Mouse (Mus musculus): ENCODE results near the gene Wdr62. TPM values are rescaled to one million over a fixed set of nuclear protein-coding genes. Genes with fewer than 3 reads are reported as not detected.
"Not testable (repeated sequence)": the region's sequence is repeated elsewhere in the genome, so short reads cannot be mapped to it uniquely, and the experiment has no call there.

Wdr62 gene
- total RNA-seq, 2 experiments from 2014 or later = 26.2 to 42.8 TPM

DNA sequence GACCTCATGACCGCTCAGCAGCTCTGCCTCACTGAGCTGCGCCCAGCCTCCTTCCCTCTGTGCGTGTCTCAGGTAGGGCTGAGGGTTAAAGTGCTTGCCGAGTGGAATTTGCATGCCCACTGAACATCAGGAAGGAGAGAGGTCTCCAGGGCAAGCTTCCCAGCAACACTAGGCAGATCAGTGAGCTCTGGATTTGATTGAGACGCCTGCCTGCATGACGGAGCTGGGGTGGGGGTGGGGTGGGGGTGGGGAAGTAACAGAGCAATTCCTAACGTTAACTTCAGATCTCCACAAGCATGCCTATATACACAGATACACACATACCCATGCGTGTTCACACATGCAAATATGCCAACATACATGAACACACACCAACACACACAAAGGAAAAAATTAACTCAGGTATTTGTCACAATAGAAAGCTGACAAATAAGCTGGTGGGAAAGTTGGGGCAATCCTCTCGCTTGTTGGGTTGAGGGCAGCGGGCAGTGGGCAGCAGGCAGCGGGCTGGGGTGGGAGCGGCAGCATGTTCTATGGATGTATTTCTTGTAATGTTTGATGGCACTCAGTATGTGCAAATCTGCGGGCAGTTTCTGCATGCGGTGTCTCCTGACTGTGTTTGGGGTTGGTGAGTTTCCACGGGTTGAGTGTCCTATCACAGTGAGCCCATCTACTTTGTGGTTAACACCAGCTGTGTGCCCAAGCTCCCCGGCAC, 60.8 kb downstream of the Wdr62 start:
- no peak for ATAC-seq (replicated peaks; ENCODE audit: low FRiP score, poor library complexity, severe bottlenecking)

DNA sequence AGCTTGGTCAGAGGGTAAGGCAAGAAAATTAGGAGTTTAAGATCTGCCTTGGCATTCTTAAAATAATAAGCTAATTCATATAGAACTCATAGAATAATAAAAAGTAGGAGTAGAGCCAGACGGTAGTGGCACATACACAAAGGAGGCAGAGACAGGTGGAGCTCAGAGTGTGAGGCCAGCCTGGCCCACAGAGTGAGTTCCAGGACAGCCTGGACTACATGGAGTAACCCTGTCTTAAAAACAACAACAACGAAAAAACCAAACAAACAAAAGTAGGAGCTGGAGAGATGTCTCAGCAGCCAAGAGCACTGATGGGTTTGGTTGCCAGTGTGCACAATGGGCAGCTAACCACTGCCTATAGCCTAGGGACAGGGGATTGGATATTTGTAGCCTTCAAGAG, 62.9 kb downstream of the Wdr62 start:
- no peak for ATAC-seq (replicated peaks; ENCODE audit: low FRiP score, poor library complexity, severe bottlenecking)

DNA sequence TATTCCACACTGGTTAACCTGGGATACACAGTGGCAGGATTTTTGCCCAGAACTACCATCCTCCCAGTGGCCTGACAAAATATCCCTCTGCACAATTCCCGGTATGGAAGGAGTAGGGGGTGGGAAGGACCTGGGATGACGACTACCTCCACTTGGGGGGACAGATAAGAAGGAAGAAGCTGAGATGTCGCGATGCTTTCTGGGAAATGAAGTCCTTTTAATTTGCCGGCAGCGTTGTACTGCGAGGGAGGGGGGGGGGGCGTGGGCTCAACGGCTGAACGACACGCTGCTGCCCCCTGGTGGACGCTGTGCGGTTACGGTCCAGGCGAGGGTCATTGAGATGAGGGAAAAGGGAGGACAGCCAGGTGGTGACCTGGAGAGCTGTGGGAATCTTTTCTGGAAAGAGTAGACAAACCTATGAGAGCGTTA, 63.5 kb downstream of the Wdr62 start:
- peak; percentile 74 for ATAC-seq (replicated peaks; ENCODE audit: low FRiP score, poor library complexity, severe bottlenecking)

DNA sequence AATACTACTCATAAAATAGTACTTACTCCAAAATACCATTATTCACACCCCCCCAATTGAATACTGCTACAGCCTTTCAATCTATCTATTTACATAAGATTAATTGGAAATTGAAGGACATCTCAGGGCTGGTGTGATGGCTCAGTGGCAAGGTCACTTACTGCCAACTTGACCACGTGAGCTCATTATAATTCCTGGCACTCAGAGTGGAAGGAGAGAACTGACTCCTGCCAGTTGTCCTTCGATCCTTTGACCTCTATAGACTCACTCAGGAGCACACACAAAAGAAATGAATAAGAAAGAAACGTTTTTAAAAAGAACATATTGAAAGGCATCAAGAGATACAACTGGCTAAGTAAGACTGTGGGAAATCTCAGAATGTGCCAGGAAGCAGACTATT, 64.3 kb downstream of the Wdr62 start:
- ATAC-seq (replicated peaks; ENCODE audit: low FRiP score, poor library complexity, severe bottlenecking) = no peak

DNA sequence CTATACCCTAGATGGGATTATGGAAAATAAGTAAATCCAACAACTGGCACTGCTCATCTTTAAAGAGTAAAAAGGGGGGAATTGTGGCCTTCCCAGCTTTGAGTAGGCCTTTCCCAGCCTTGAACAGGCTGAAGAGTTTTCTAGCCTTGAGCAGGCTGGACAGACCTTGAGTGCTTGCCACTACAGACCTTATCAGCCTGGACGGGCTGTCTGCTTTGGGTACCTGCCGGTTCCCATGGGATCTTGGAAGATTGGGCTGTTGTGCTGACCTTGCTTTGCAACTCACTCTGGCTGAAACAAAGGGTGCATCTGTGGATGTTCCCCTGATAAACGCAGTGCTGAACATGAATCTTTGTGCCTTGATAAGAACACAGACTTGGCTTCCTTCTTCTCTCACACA, 66.3 kb downstream of the Wdr62 start:
- no peak for ATAC-seq (replicated peaks; ENCODE audit: low FRiP score, poor library complexity, severe bottlenecking)

DNA sequence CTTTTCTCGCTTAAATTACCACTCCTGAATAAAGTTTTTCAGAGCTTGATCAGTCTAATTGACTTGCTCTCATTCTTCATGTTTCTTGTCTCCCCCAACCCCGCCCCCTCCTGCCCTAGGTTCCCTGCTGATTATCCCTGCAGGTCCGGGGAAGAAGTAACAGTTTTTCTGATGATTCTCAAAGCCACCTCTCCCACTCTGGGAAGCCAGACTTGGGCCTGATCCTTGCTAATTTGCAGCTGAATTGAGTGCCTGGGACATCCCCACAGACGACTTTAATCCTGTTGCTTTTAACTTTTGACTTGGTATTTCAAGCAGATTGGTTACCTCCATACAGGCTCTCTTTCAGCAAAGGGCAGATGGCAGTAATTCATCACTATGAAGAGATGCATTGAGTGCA, 69.2 kb downstream of the Wdr62 start:
- ATAC-seq (replicated peaks; ENCODE audit: low FRiP score, poor library complexity, severe bottlenecking) = no peak

DNA sequence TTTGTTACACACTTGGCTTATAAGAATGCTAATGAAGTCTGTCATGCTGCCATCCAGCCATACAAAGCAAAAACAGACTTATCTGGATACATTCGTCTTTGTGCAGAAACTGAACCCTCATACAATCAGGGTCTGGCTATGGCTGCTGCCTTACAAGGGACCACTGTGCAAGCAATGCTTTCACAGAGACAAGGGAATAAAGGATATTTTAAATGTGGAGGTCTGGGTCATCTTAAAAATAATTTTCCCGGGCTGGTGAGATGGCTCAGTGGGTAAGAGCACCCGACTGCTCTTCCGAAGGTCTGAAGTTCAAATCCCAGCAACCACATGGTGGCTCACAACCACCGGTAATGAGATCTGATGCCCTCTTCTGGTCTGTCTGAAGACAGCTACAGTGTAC, 73.9 kb downstream of the Wdr62 start:
- not testable (repeated sequence) for ATAC-seq (replicated peaks; ENCODE audit: low FRiP score, poor library complexity, severe bottlenecking)

DNA sequence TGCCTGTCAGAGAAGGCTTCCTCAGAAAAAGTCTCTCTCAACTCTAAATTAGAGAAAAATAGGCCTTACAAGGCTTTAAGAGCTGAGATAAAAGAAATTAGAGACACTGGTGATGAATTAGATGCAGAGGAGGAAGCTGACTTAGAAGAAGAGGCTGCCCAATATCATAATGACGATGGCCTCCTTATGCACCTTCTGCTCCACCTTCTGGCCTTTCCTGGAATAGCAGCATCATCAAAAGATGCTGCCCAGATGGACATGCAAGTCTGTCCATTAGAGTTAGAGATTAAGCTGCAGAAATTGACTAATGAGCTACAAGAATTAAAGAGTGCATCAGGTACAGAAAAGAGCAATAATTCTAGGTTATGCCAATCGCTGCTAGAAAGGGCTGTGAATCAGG, 74.8 kb downstream of the Wdr62 start:
- peak; percentile 80 for ATAC-seq (replicated peaks; ENCODE audit: low FRiP score, poor library complexity, severe bottlenecking)

DNA sequence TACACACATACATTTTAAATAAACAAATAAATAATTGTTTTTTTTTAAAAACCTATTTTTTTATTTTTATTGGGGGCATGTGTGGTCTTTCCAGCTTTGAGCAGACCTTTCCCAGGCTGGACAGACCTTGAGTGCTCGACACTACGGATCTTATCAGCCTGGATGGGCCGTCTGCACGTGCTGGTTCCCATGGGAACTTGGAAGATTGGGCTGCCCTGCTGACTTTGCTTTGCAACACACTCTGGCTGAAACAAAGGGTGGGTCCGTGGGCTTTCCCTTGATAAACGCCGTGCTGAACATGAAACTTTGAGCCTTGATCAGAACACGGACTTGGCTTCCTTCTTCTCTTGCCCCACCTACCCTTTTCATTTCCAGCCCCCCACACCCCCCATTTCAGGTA, 75.8 kb downstream of the Wdr62 start:
- no peak; the same call in 1 of the 2 replicates for ATAC-seq (replicated peaks; ENCODE audit: low FRiP score, poor library complexity, severe bottlenecking)

DNA sequence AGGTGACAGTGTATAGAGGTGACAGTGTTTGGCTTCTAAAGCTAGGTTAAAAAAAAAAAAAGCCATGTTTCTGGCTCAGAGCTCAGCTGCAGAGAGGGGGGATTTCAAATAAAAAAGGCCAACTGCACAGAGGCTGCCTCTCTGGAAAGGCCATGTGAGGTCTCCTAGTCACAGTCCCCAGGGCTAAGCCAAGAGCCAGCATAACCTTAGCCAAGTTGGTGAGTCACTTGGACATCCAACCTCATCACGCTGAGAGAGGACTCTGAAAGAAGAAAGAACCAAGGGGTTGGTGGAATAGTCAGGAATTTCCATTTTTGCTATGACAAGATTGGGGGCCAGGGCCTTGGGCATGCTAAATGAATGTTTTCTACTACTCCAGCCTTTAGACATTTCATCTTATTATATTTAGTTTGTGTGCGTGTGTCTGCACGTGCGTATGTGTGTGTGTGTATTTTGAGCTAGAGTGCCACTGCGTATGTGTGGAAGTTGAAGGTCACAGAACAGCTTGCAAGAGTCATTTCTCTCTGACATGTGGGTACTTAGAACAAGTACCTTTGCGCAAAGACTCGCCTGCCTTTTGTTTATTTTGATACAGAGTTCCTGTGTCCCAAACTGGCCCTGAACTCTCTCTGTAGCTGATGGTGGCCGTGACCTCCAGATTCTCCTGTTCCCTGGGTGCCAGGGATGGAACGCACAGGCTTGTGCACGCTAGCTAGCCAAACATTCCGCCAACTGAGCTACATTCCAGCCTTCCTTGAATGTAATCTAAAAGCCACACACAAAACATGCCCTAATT, 77.1 kb downstream of the Wdr62 start:
- no peak for ATAC-seq (replicated peaks; ENCODE audit: low FRiP score, poor library complexity, severe bottlenecking)

DNA sequence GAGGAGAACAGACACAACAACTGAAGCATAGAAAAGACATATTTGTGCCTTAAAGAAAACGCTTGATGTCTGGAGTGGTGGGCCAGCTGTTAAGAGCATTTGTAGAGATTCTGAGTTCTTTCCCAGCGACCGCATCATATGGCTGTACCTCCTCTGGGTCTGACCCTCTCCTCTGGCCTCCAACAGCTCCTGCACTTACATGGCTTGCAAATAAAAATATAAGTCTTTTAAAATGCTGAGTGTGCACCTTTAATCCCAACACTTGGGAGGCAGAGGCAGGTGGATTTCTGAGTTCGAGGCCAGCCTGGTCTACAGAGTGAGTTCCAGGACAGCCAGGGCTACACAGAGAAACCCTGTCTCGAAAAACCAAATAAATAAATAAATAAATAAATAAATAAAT, 79.6 kb downstream of the Wdr62 start:
- not testable (repeated sequence) for ATAC-seq (replicated peaks; ENCODE audit: low FRiP score, poor library complexity, severe bottlenecking)

DNA sequence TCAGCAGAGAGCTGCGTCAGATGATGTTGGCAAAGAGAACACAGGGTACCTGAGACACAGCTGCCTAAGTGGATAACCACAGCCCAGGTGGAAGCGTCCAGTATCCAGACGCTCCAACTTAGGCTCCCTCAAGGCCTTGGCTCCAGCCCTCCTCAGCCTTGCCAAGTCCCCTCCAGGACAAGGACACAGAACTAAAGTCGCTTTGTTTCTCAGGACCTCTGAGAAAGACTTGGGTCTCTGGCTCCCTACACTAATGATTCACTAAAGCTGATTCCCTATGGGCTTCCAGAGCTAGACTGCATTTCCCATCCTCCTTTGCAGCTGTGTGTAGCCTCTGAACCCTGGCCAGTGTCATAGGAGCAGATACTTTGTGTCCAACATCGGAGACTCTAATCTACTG, 80.0 kb downstream of the Wdr62 start:
- ATAC-seq (replicated peaks; ENCODE audit: low FRiP score, poor library complexity, severe bottlenecking) = no peak

DNA sequence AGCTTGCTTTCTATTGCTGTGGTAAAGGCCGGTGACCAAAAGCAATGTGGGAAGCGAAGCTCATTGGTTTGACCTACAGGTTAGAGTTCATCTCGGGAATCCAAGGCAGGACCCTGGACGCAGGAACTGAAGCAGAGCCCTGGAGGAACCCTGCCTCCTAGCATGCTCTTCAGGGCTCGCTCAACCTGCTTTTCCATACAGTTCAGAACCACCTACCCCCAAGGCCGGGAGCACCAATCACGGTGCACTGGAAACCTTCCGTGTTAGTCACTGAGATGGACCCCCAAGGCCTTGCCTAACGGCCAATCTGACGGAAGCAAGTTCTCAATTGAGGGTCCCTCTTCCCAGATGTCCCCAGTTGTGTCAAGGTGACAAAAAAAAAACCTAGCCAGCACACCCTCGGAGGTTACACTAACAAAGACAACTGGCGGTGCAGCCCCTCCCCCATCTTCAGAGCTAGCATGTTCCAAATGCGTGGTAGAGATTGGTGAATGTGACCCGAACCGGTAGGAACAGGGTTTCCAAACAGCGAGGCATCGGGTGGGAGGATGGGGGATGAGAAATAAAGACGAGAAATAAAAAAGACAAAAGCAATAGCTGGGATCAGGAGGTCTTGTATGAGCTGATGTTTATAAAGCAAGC, 80.6 kb downstream of the Wdr62 start:
- ATAC-seq (replicated peaks; ENCODE audit: low FRiP score, poor library complexity, severe bottlenecking) = no peak

DNA sequence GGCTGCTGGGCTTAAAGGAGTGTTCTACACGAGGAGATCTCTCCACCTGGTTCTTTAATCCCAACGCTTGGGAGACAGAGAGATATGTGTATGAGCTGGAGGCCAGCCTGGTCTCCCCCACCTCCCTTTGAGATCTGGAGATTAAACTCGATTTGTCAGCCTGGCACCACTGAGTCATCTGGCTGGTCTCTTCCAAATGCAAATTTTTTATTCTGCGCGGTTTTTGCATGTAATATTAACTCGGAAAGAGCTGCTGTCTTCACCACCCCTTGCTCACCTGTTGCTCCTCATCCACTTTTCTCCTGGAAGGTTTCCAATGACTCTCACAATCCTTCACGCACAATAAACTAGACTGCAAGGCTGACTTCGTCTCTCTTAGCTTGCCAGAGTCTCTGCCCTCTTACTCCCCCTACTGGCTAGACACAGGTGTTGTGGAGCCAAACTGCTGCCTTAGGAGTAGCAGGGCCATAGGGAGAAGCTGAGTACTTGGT, 81.7 kb downstream of the Wdr62 start, which contains the start of gene Capns1:
Capns1 (minus strand) TSS at position 331 of the 491 bp plus-strand sequence.
- ATAC-seq (replicated peaks; ENCODE audit: low FRiP score, poor library complexity, severe bottlenecking) = peak; percentile 50

DNA sequence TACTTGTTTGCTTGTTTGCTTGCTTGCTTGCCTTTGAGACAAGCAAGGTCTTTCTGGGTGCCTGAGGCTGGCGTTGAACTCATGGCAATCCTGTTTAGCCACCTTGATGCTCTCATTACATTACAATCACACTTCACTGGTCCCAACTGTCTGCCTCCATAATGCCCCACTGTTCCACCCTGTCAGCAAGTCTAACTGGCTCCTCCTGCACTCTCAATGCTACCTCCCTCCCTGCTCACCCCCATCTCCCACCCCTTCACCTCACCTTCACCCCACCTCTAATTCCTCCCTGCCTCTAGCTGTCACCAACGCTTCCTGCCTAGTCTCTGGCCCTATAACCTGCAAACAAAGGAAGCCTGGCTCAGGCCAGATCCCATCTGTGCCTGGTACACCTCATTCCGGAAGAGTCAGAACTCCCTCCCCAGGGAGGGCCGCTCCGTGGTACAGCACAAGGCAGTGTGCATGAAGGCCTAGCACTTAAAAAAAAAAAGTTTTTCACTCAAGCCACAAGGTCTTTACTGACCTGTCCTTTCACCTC, 82.6 kb downstream of the Wdr62 start:
- ATAC-seq (replicated peaks; ENCODE audit: low FRiP score, poor library complexity, severe bottlenecking) = no peak

DNA sequence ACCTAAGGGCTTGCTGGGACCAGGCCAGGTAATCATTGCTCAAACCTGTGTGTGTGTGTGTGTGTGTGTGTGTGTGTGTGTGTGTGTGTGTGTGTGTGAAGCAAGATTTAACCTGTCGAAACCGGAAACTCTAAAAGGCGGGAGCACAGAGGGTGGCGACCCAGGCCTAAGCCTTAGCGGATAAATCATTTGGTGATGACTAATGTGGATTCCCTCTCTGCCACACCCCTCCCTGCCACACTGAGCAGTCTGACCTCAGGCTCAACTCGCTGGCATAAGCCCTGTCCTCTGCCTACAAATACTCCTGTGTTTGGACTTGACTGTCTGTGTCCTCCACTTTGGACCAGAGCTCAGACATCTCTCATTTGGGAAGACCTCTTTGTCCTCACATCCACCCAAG, 84.0 kb downstream of the Wdr62 start:
- no peak for ATAC-seq (replicated peaks; ENCODE audit: low FRiP score, poor library complexity, severe bottlenecking)

DNA sequence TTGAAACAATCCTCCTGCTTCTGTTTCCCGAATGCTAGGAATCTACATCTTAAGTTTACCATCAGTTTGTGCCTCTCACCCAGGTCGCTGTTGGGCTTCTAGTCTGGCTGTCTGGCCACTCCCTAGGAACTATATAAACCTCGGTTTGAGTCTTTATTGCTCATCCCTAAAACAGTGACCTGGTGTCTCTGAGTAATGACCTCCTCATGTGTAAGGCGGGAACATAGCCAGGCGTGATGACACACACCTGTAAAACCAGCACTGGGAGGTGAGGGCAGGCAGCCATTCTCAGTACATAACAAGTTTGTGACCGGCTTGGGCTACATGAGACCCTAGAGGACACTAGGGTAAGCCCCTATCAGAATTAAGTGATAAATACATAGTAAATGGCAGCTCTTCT, 84.8 kb downstream of the Wdr62 start:
- no peak for ATAC-seq (replicated peaks; ENCODE audit: low FRiP score, poor library complexity, severe bottlenecking)

DNA sequence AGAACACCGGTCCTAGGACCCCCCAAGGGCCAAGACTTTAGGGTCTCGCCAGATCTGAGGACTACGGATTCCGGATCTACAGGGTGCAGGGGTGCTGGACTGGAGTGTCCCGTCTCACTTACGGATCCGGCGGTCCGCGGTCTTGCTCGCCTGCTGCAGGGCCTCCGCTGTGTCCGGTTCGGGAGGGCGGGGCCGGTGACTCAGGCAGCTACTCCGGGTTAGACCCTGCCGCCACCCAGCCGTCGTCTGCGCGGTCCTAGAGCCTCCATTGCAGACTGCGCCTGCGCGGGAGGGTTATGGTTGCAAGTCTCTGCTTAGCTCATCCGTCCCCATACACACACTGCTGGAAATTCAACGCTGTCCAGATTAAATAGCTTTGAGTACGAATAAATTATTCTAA, 85.3 kb downstream of the Wdr62 start:
- peak; percentile 88 for ATAC-seq (replicated peaks; ENCODE audit: low FRiP score, poor library complexity, severe bottlenecking)

DNA sequence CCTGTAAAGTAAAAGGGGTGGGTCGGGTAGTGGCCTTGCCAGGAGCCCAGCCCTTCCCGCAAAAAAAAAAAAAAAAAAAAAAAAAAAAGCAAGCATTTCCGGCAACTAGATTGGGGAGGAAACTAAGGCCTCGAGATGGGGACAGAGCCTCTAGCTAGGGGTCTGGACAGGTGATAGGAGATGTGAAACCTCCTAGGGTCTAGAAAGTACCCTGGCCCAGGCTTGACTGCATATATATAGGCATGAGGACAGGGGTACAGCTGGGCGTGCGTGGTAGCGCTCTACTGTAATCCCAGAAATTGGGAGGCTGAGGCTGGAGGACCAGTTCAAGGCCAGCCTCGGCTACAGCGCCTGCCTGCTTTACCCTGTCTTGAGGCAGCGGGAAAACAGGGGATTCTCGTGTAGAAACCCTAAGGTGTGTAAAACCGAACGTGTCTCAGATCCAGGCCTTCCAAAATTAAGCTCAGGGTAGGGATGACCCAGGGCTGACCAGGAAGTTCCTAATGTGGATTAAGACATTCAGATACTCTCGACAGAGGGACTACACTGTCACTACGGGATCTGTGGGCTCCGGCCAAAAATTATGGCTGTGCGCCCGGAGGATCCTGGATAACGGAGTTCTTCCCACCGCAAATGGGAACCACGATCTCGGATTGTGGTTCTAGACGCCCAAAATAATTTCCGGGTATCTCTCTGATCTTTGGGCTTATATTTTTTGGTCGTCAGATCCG, 86.0 kb downstream of the Wdr62 start:
- ATAC-seq (replicated peaks; ENCODE audit: low FRiP score, poor library complexity, severe bottlenecking) = peak; percentile 43

All from erythroid progenitor cell, adult 5-6 weeks (primary cell).